Mouse (Mus musculus) left cerebral cortex, adult 18-20 months (tissue): ENCODE measurements around the gene Rora. TPM values are rescaled to one million over a fixed set of nuclear protein-coding genes. Genes with fewer than 3 reads are reported as not detected.

Experiments used
- DNase-seq, 2 experiments: peaks; one replicate each; pipeline ENCODE4 v3.0.0; 2021 to 2022; ENCODE audit warnings: low spot score in 2 of 2, mixed read lengths in 1 of 2
- total RNA-seq, 2 experiments: library from RNA; stranded (reverse); gene quantifications; 2 replicates each; pipeline ENCODE4 v1.2.3; 2021

The Rora gene
- total RNA-seq, 2 experiments from 2014 or later, result 66.0 to 72.4 TPM

- DNase-seq, result no peak
Observed at GRCm38 (mm10) chr9:69181411-69181810, 527.8 kb downstream of the Rora start.

GRCm38 (mm10) chr9:69183888-69184287 is 530.3 kb downstream of the Rora start:
- DNase-seq, result no peak

- DNase-seq, result no peak
Observed at GRCm38 (mm10) chr9:69190726-69191125, 537.1 kb downstream of the Rora start.

GRCm38 (mm10) chr9:69192446-69192845 is 538.9 kb downstream of the Rora start:
- DNase-seq, result no peak

GRCm38 (mm10) chr9:69194638-69195605 is 541.3 kb downstream of the Rora start:
- no peak for DNase-seq

- DNase-seq, result peak; percentile 44 to 62
Observed at GRCm38 (mm10) chr9:69213796-69214195, 560.2 kb downstream of the Rora start.

- no peak for DNase-seq
Observed at GRCm38 (mm10) chr9:69224841-69225240, 571.3 kb downstream of the Rora start.

- no peak for DNase-seq
Observed at GRCm38 (mm10) chr9:69226424-69226823, 572.8 kb downstream of the Rora start.

- DNase-seq, result no peak
Observed at GRCm38 (mm10) chr9:69227806-69228205, 574.2 kb downstream of the Rora start.

- no peak for DNase-seq
Observed at GRCm38 (mm10) chr9:69229935-69230334, 576.3 kb downstream of the Rora start.

GRCm38 (mm10) chr9:69234526-69234925 is 580.9 kb downstream of the Rora start:
- DNase-seq, result no peak

GRCm38 (mm10) chr9:69237316-69237715 is 583.7 kb downstream of the Rora start:
- DNase-seq, result no peak

GRCm38 (mm10) chr9:69242538-69242937 is 589.0 kb downstream of the Rora start:
- no peak for DNase-seq

- no peak for DNase-seq
Observed at GRCm38 (mm10) chr9:69243626-69244025, 590.0 kb downstream of the Rora start.

- no peak for DNase-seq
Observed at GRCm38 (mm10) chr9:69246225-69246624, 592.6 kb downstream of the Rora start.

- no peak for DNase-seq
Observed at GRCm38 (mm10) chr9:69249586-69249985, 596.0 kb downstream of the Rora start.

- DNase-seq, result no peak
Observed at GRCm38 (mm10) chr9:69250326-69250725, 596.7 kb downstream of the Rora start.

- no peak for DNase-seq
Observed at GRCm38 (mm10) chr9:69258506-69258905, 604.9 kb downstream of the Rora start.

- peak; percentile 12 to 36 for DNase-seq
Observed at GRCm38 (mm10) chr9:69259382-69259781, 605.8 kb downstream of the Rora start.

GRCm38 (mm10) chr9:69265151-69265550 is 611.6 kb downstream of the Rora start:
- no peak for DNase-seq

GRCm38 (mm10) chr9:69270374-69270773 is 616.8 kb downstream of the Rora start:
- DNase-seq, result no peak

- DNase-seq, result no peak
Observed at GRCm38 (mm10) chr9:69270931-69271330, 617.3 kb downstream of the Rora start.

- no peak for DNase-seq
Observed at GRCm38 (mm10) chr9:69272884-69273283, 619.3 kb downstream of the Rora start.
